ENCODE assay signal across 23 mouse cellular contexts in genomic region chr17:86467967-86468366, GRCm38 (mm10). TPM values are rescaled to one million over a fixed set of nuclear protein-coding genes. Genes with fewer than 3 reads are reported as not detected.
A peak's percentile ranks its signal among the peaks of the same experiment; 100 is the strongest.
DNase-seq lines count a peak whose midpoint lies in the region; ATAC-seq and TF ChIP-seq lines count a peak whose summit lies in the region.
"Had no signal": no experiment of that assay in that cellular context is flagged by ENCODE, and none has a peak within 500 bp of the region (broad histone marks: within the 10 kb centered on the region; RNA-seq: fewer than 3 reads in every experiment).

No protein-coding gene starts in this region.

- no peak for TF ChIP-seq CTCF in forebrain, postnatal 0 days (IDR thresholded peaks at IDR 0.05; ENCODE audit: low read depth)
- no peak for TF ChIP-seq CTCF in spleen, adult 2 months (IDR thresholded peaks at IDR 0.05; ENCODE audit: extremely low read depth, insufficient read depth, insufficient read length, insufficient replicate concordance)
- no peak for TF ChIP-seq CTCF in small intestine, adult 2 months (IDR thresholded peaks at IDR 0.05; ENCODE audit: extremely low read depth, insufficient read length, insufficient replicate concordance, low read depth, low read length)

- no peaks in the 10 kb centered on the region for H3K36me3 ChIP-seq in forebrain, postnatal 0 days (ENCODE audit: insufficient read depth)
- H3K36me3 ChIP-seq in forebrain, embryonic 12.5 days (replicated peaks), result no peaks in the 10 kb centered on the region
- H3K36me3 ChIP-seq in heart, embryonic 16.5 days (ENCODE audit: control insufficient read depth, insufficient read depth), result no peaks in the 10 kb centered on the region
- H3K36me3 ChIP-seq in spleen, adult 2 months (ENCODE audit: control insufficient read depth, insufficient read depth, low read length), result no peaks in the 10 kb centered on the region
- H3K36me3 ChIP-seq in small intestine, adult 2 months (ENCODE audit: control insufficient read depth, insufficient read depth, low read length), result no peaks in the 10 kb centered on the region
- H3K36me3 ChIP-seq: limb, embryonic 15.5 days; neural tube, embryonic 12.5 days had no signal

- DNase-seq in forebrain, postnatal 0 days, result no peak
- no peak for DNase-seq in heart, postnatal 10 days
- no peak for DNase-seq in spleen, adult 2 months (ENCODE audit: low read depth in 1 of 2, low spot score in 2 of 2)
- DNase-seq in spleen, postnatal 4 days (ENCODE audit: low spot score in 2 of 2), result no peak
- DNase-seq in spleen, postnatal 14 days (ENCODE audit: low spot score in 2 of 2), result no peak
- DNase-seq: adrenal gland, adult 2 months; gastrocnemius, adult 2 months; kidney, adult 18-20 months; kidney, postnatal 10 days; right cerebral cortex, postnatal 25 days; thymus, postnatal 4 days had no signal

- H3K4me3 ChIP-seq in forebrain, postnatal 0 days (ENCODE audit: low read depth, low read length), result no peak overlapping the region
- H3K4me3 ChIP-seq in forebrain, embryonic 12.5 days (replicated peaks), result no peak overlapping the region
- no peak overlapping the region for H3K4me3 ChIP-seq in heart, embryonic 16.5 days (ENCODE audit: low read length)
- H3K4me3 ChIP-seq in spleen, adult 2 months (ENCODE audit: extremely low read depth, insufficient read depth, insufficient read length), result no peak overlapping the region
- no peak overlapping the region for H3K4me3 ChIP-seq in small intestine, adult 2 months (ENCODE audit: low read depth, low read length)
- H3K4me3 ChIP-seq: gastrocnemius, adult 2 months; limb, embryonic 15.5 days; neural tube, embryonic 12.5 days had no signal

- no peak overlapping the region for H3K4me2 ChIP-seq in forebrain, postnatal 0 days (ENCODE audit: low read depth)
- H3K4me2 ChIP-seq in forebrain, embryonic 12.5 days, result no peak overlapping the region
- peak overlapping the region; percentile 52 for H3K4me2 ChIP-seq in heart, embryonic 16.5 days (ENCODE audit: low read depth, low read length)
- H3K4me2 ChIP-seq: limb, embryonic 15.5 days; neural tube, embryonic 12.5 days had no signal

- no peak for TF ChIP-seq POLR2A in spleen, adult 2 months (IDR thresholded peaks at IDR 0.05; ENCODE audit: low read depth, low read length)
- no peak for TF ChIP-seq POLR2A in small intestine, adult 2 months (IDR thresholded peaks at IDR 0.05; ENCODE audit: low read depth, low read length)

- intact Hi-C loops in heart, postnatal 10 days (cut with DNase I), result no loop called here

- ATAC-seq in forebrain, postnatal 0 days, result no peak
- no peak for ATAC-seq in forebrain, embryonic 12.5 days (ENCODE audit: low FRiP score)
- no peak for ATAC-seq in heart, embryonic 16.5 days (replicated peaks; ENCODE audit: extremely low read depth, insufficient read depth, low FRiP score)
- ATAC-seq: hindbrain, embryonic 16.5 days had no signal

- no peak overlapping the region for H3K27ac ChIP-seq in forebrain, postnatal 0 days (ENCODE audit: low read depth, low read length)
- H3K27ac ChIP-seq in forebrain, embryonic 12.5 days, result no peak overlapping the region
- H3K27ac ChIP-seq in heart, embryonic 16.5 days (ENCODE audit: low read length), result peak overlapping the region; percentile 87
- H3K27ac ChIP-seq in spleen, adult 2 months (ENCODE audit: insufficient read depth, low read length), result peak overlapping the region; percentile 79
- H3K27ac ChIP-seq in small intestine, adult 2 months (ENCODE audit: insufficient read depth, low read depth, low read length), result 0 out of 2 replicates have a peak overlapping the region, but pooled peaks have one; percentile 29
- H3K27ac ChIP-seq: gastrocnemius, adult 2 months; limb, embryonic 15.5 days; neural tube, embryonic 12.5 days had no signal

- 50% methylated on average over 5 of the region's 5 CpGs for WGBS in forebrain, postnatal 0 days
- 52% methylated on average over 5 of the region's 5 CpGs for WGBS in forebrain, embryonic 12.5 days
- WGBS in heart, embryonic 16.5 days, result 53% methylated on average over 5 of the region's 5 CpGs
- 92% methylated on average over 5 of the region's 5 CpGs for WGBS in spleen, adult 2 months
- WGBS in small intestine, adult 2 months, result 91% methylated on average over 5 of the region's 5 CpGs

- H3K27me3 ChIP-seq in forebrain, postnatal 0 days (ENCODE audit: insufficient read depth, low read length), result no peaks in the 10 kb centered on the region
- peaks cover 73% of the 10 kb centered on the region for H3K27me3 ChIP-seq in forebrain, embryonic 12.5 days
- H3K27me3 ChIP-seq in heart, embryonic 16.5 days (ENCODE audit: control insufficient read depth, insufficient read depth, low read length), result no peaks in the 10 kb centered on the region
- no peaks in the 10 kb centered on the region for H3K27me3 ChIP-seq in spleen, adult 2 months (ENCODE audit: control insufficient read depth, insufficient read depth, low read length)
- H3K27me3 ChIP-seq in small intestine, adult 2 months (ENCODE audit: control insufficient read depth, insufficient read depth, low read length), result no peaks in the 10 kb centered on the region
- H3K27me3 ChIP-seq: limb, embryonic 15.5 days; neural tube, embryonic 12.5 days had no signal

- H3K4me1 ChIP-seq in forebrain, postnatal 0 days (ENCODE audit: insufficient read depth), result peaks cover 20% of the 10 kb centered on the region; the same call in 1 of the 2 replicates
- H3K4me1 ChIP-seq in forebrain, embryonic 12.5 days, result peaks cover 47% of the 10 kb centered on the region
- H3K4me1 ChIP-seq in heart, embryonic 16.5 days (ENCODE audit: control insufficient read depth, insufficient read depth, low read length), result peaks cover 33% of the 10 kb centered on the region
- peaks cover 14% of the 10 kb centered on the region; the same call in 1 of the 2 replicates for H3K4me1 ChIP-seq in spleen, adult 2 months (ENCODE audit: control insufficient read depth, insufficient read depth, insufficient read length)
- H3K4me1 ChIP-seq in small intestine, adult 2 months (ENCODE audit: control insufficient read depth, insufficient read depth, insufficient read length, low read length), result peaks cover 18% of the 10 kb centered on the region; the same call in 1 of the 2 replicates

- H3K9ac ChIP-seq in forebrain, postnatal 0 days, result peak overlapping the region; percentile 18; the same call in 1 of the 2 replicates
- no peak overlapping the region for H3K9ac ChIP-seq in forebrain, embryonic 12.5 days
- H3K9ac ChIP-seq in heart, embryonic 16.5 days (ENCODE audit: low read length), result peak overlapping the region; percentile 67
- H3K9ac ChIP-seq: limb, embryonic 15.5 days; neural tube, embryonic 12.5 days had no signal

- H3K9me3 ChIP-seq in forebrain, postnatal 0 days (ENCODE audit: low read length), result no peaks in the 10 kb centered on the region
- no peaks in the 10 kb centered on the region for H3K9me3 ChIP-seq in forebrain, embryonic 12.5 days
- no peaks in the 10 kb centered on the region for H3K9me3 ChIP-seq in heart, embryonic 16.5 days (replicated peaks; ENCODE audit: control insufficient read depth, low read length)
- H3K9me3 ChIP-seq: limb, embryonic 15.5 days; neural tube, embryonic 12.5 days had no signal

RNA-seq across cellular contexts. Expression of gene Gm10309, which starts 37.1 kb away (rescaled TPM):
- total RNA-seq in forebrain, postnatal 0 days (2014; rRNA removed), result not detected in 2 replicates
- 0.22 TPM in 1 of 2 replicates, not detected in the other for polyA plus RNA-seq in forebrain, postnatal 0 days (2015; fragmentation: Nextera tagmentation; extraction: Ambion mirVana)
- polyA plus RNA-seq in forebrain, embryonic 12.5 days (2016; fragmentation: Nextera tagmentation; extraction: Ambion mirVana), result 0.28 and 0.40 TPM in 2 replicates
- 0.16 TPM in 2 replicates for polyA plus RNA-seq in heart, embryonic 16.5 days (2015; fragmentation: Nextera tagmentation; extraction: Ambion mirVana)
- not detected for total RNA-seq in heart, postnatal 10 days (2021)
- 0.06 TPM in 2 replicates for polyA plus RNA-seq in spleen, adult 2 months (2012; rRNA removed)
- 0.05 TPM in 1 of 2 replicates, not detected in the other for polyA plus RNA-seq in small intestine, adult 2 months (2012; rRNA removed)
- total RNA-seq: adrenal gland, adult 2 months; granulocyte monocyte progenitor cell, adult 5-6 weeks; layer of hippocampus, postnatal 10 days; left cerebral cortex, postnatal 10 days; megakaryocyte-erythroid progenitor cell, adult 5-6 weeks had no signal
- polyA plus RNA-seq: brain, embryonic 14.5 days; cerebellum, adult 2 months had no signal

Comparison
In these comparisons a context has a peak if more than half of its experiments do, and no peak if none do; other contexts are left out.
1. H3K27ac ChIP-seq: peak in heart, embryonic 16.5 days (single experiment), spleen, adult 2 months (single experiment) and small intestine, adult 2 months (single experiment); none in forebrain, postnatal 0 days (single experiment) and forebrain, embryonic 12.5 days (single experiment).